Mouse (Mus musculus) pancreas, adult 10 weeks (tissue): ENCODE data around the gene Bcl2a1c. TPM values are rescaled to one million over a fixed set of nuclear protein-coding genes. Genes with fewer than 3 reads are reported as not detected.

ENCODE experiments used
- polyA plus RNA-seq: library from polyadenylated mRNA; stranded (reverse); fragments of 350-450 nt; fragmentation: Illumina TruSeq; extraction: RNeasy Lipid Tissue Mini Kit (QIAGEN cat#74804); gene quantifications from one replicate; pipeline ENCODE4 v1.2.3, GENCODE M21; 2015; ENCODE audit warnings: low read depth, low replicate concordance; ENCODE audit not compliant: insufficient read depth

Bcl2a1c gene
- polyA plus RNA-seq, result not detected

DNA sequence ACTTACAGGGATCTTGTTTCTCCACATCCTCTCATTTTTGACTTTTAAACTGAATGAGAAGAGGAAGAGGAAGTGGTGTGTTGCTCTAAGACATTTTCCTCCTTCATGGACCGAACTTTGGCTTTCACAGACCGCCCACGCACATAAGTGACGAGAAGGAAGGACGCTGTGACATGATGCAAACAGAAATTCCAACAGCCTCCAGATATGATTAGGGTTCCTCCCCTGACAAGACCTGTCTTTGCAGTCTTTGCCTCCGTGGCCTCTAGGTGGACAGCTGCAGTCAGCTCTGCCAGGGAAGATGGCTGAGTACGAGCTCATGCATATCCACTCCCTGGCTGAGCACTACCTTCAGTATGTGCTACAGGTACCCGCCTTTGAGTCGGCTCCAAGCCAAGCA lies at the start of gene Bcl2a1c:
Gene Bcl2a1c (plus strand): TSS at position 281 of the 400 bp plus-strand sequence.

Other genes with a start within 250 kb of the Bcl2a1c start
- 34.2 TPM for gene Crtap, start 60.5 kb downstream of the Bcl2a1c start, polyA plus RNA-seq
- gene Glb1, start 70.9 kb downstream of the Bcl2a1c start, polyA plus RNA-seq, result 7.5 TPM
- 0.72 TPM for gene Tmppe, start 71.0 kb downstream of the Bcl2a1c start, polyA plus RNA-seq
- gene Ccr4, start 174.8 kb downstream of the Bcl2a1c start, polyA plus RNA-seq, result not detected
- not detected for gene C130032M10Rik, start 185.6 kb downstream of the Bcl2a1c start, polyA plus RNA-seq
- gene Trim71, start 234.2 kb downstream of the Bcl2a1c start, polyA plus RNA-seq, result not detected